Mouse (Mus musculus) limb, embryonic 15.5 days (tissue): ENCODE measurements around the gene Ak6. TPM values are rescaled to one million over a fixed set of nuclear protein-coding genes. Genes with fewer than 3 reads are reported as not detected.

Experiments
- ATAC-seq: fragments of 200-750 bp; cut with Nextera tagmentation; 2 replicates; pipeline ENCODE4 v1.8.0; 2017; ENCODE audit warnings: low read depth, moderate TSS enrichment; ENCODE audit not compliant: insufficient number of reproducible peaks, low FRiP score, low TSS enrichment
- H3K27ac ChIP-seq: fragments of 300-500 bp; sonication (generic); 2 replicates; pipeline ENCODE4 v1.5.1; 2015; ENCODE audit warnings: moderate library complexity, mild to moderate bottlenecking, inconsistent platforms
- H3K27me3 ChIP-seq: fragments of 300-500 bp; sonication (generic); 2 replicates; pipeline ENCODE4 v1.6.1; 2015; ENCODE audit warnings: inconsistent platforms
- H3K36me3 ChIP-seq: fragments of 300-500 bp; sonication (generic); 2 replicates; pipeline ENCODE4 v1.6.1; 2015; ENCODE audit warnings: inconsistent platforms
- H3K4me1 ChIP-seq: fragments of 300-500 bp; sonication (generic); 2 replicates; pipeline ENCODE4 v1.6.1; 2015; ENCODE audit warnings: inconsistent platforms
- H3K4me2 ChIP-seq: fragments of 300-500 bp; sonication (generic); 2 replicates; pipeline ENCODE4 v1.6.1; 2015; ENCODE audit warnings: mild to moderate bottlenecking, inconsistent platforms
- H3K4me3 ChIP-seq: fragments of 300-500 bp; sonication (generic); 2 replicates; pipeline ENCODE4 v1.5.1; 2015; ENCODE audit warnings: mild to moderate bottlenecking, inconsistent platforms
- H3K9ac ChIP-seq: fragments of 300-500 bp; sonication (generic); 2 replicates; pipeline ENCODE4 v1.6.1; 2015; ENCODE audit warnings: inconsistent platforms
- H3K9me3 ChIP-seq: fragments of 300-500 bp; sonication (generic); 2 replicates; pipeline ENCODE4 v1.6.1; 2016; ENCODE audit warnings: inconsistent platforms
- WGBS: fragments of 180-500 bp; shearing (Covaris S2); methylation state at CpG from one replicate; pipeline ENCODE4 v1.1.7; 2015; 5-methylcytosine and 5-hydroxymethylcytosine counted together
- polyA plus RNA-seq: library from polyadenylated mRNA; unstranded; fragments of >200 nt; fragmentation: Nextera tagmentation; extraction: Ambion mirVana; gene quantifications from 2 replicates; pipeline ENCODE4 v1.2.1, GENCODE M21; 2015

Ak6 gene
- 230 and 234 TPM in 2 replicates for polyA plus RNA-seq

- Histone ChIP-seq H3K4me3 (peak within 1 kb of the TSS; percentile 96), H3K36me3 (peaks cover 14% of the 10 kb centered on the region), H3K4me1 (peaks cover 10% of the 10 kb centered on the region), H3K27me3 (no peaks in the 10 kb centered on the region), H3K27ac (peak within 1 kb of the TSS; percentile 96), H3K9ac (peak within 1 kb of the TSS; percentile 90), H3K9me3 (no peaks in the 10 kb centered on the region), H3K4me2 (peak within 1 kb of the TSS; percentile 78)
- under 1% methylated on average over 70 of the region's 73 CpGs for whole genome bisulfite sequencing
- peak; percentile 96 for ATAC-seq
Observed at GRCm38 (mm10) chr13:100650550-100651438, at the start of gene Ak6, which contains the start of gene Rad17. Gene Ak6 (plus strand): TSS chr13:100650979. Gene Rad17 (minus strand): TSS chr13:100651051.

GRCm38 (mm10) chr13:100601034-100601433 lies 49.7 kb upstream of the Ak6 start:
- no peak overlapping the region for H3K4me2 ChIP-seq

GRCm38 (mm10) chr13:100602239-100602902 lies 48.4 kb upstream of the Ak6 start:
- no peak for ATAC-seq
- Histone ChIP-seq H3K27me3 (no peaks in the 10 kb centered on the region), H3K27ac (no peak overlapping the region), H3K4me1 (no peaks in the 10 kb centered on the region), H3K9ac (no peak overlapping the region), H3K9me3 (no peaks in the 10 kb centered on the region), H3K36me3 (no peaks in the 10 kb centered on the region), H3K4me3 (no peak overlapping the region), H3K4me2 (no peak overlapping the region)
- WGBS: 61% methylated on average over 5 of the region's 5 CpGs

More at GRCm38 (mm10) chr13:100601034-100601433, 49.7 kb upstream of the Ak6 start:
- Histone ChIP-seq H3K4me3 (no peak overlapping the region), H3K36me3 (no peaks in the 10 kb centered on the region), H3K27ac (no peak overlapping the region), H3K9ac (no peak overlapping the region), H3K9me3 (no peaks in the 10 kb centered on the region), H3K27me3 (no peaks in the 10 kb centered on the region), H3K4me1 (no peaks in the 10 kb centered on the region)
- no peak for ATAC-seq
- WGBS: 69% methylated on average over 8 of the region's 8 CpGs

GRCm38 (mm10) chr13:100603031-100603737 lies 47.6 kb upstream of the Ak6 start:
- Histone ChIP-seq H3K4me3 (no peak overlapping the region), H3K9ac (no peak overlapping the region), H3K4me1 (no peaks in the 10 kb centered on the region), H3K9me3 (no peaks in the 10 kb centered on the region), H3K4me2 (no peak overlapping the region), H3K27me3 (no peaks in the 10 kb centered on the region), H3K36me3 (no peaks in the 10 kb centered on the region), H3K27ac (no peak overlapping the region)
- no peak for ATAC-seq
- WGBS: 88% methylated on average over 10 of the region's 10 CpGs

- no peaks in the 10 kb centered on the region for H3K4me1 ChIP-seq
- H3K4me2 ChIP-seq: no peak overlapping the region
- no peak overlapping the region for H3K4me3 ChIP-seq
- H3K27ac ChIP-seq: no peak overlapping the region
- H3K9me3 ChIP-seq: no peaks in the 10 kb centered on the region
- no peak overlapping the region for H3K9ac ChIP-seq
- ATAC-seq: no peak
- 84% methylated on average over 11 of the region's 11 CpGs for WGBS
- no peaks in the 10 kb centered on the region for H3K27me3 ChIP-seq
- no peaks in the 10 kb centered on the region for H3K36me3 ChIP-seq
Observed at GRCm38 (mm10) chr13:100603738-100604095, 47.1 kb upstream of the Ak6 start.

GRCm38 (mm10) chr13:100605845-100606244 lies 44.9 kb upstream of the Ak6 start:
- Histone ChIP-seq H3K27ac (no peak overlapping the region), H3K27me3 (no peaks in the 10 kb centered on the region), H3K4me3 (no peak overlapping the region), H3K36me3 (no peaks in the 10 kb centered on the region), H3K9me3 (no peaks in the 10 kb centered on the region), H3K4me1 (no peaks in the 10 kb centered on the region), H3K9ac (no peak overlapping the region), H3K4me2 (no peak overlapping the region)
- 57% methylated on average over 1 of the region's 1 CpGs for WGBS
- no peak for ATAC-seq

GRCm38 (mm10) chr13:100607756-100608155 lies 43.0 kb upstream of the Ak6 start:
- no peak overlapping the region for H3K9ac ChIP-seq
- H3K4me3 ChIP-seq: no peak overlapping the region
- H3K4me2 ChIP-seq: no peak overlapping the region
- H3K27ac ChIP-seq: no peak overlapping the region
- H3K9me3 ChIP-seq: no peaks in the 10 kb centered on the region
- H3K27me3 ChIP-seq: no peaks in the 10 kb centered on the region
- no peak for ATAC-seq
- peaks cover 5% of the 10 kb centered on the region; the same call in 1 of the 2 replicates for H3K36me3 ChIP-seq
- H3K4me1 ChIP-seq: no peaks in the 10 kb centered on the region
- 88% methylated on average over 8 of the region's 8 CpGs for WGBS

- Histone ChIP-seq H3K4me2 (no peak overlapping the region), H3K36me3 (peaks cover 5% of the 10 kb centered on the region; the same call in 1 of the 2 replicates), H3K9me3 (no peaks in the 10 kb centered on the region), H3K9ac (no peak overlapping the region), H3K27me3 (peaks cover 4% of the 10 kb centered on the region; the same call in 1 of the 2 replicates), H3K27ac (no peak overlapping the region), H3K4me3 (no peak overlapping the region), H3K4me1 (peaks cover 2% of the 10 kb centered on the region; the same call in 1 of the 2 replicates)
- WGBS: 91% methylated on average over 13 of the region's 13 CpGs
- no peak for ATAC-seq
Observed at GRCm38 (mm10) chr13:100611266-100611665, 39.5 kb upstream of the Ak6 start.

GRCm38 (mm10) chr13:100612251-100612650 lies 38.5 kb upstream of the Ak6 start:
- no peak for ATAC-seq

GRCm38 (mm10) chr13:100612903-100613302 lies 37.9 kb upstream of the Ak6 start:
- H3K27ac ChIP-seq: no peak overlapping the region
- ATAC-seq: no peak
- peaks cover 16% of the 10 kb centered on the region for H3K27me3 ChIP-seq
- H3K4me2 ChIP-seq: no peak overlapping the region
- peaks cover 12% of the 10 kb centered on the region for H3K36me3 ChIP-seq
- no peak overlapping the region for H3K4me3 ChIP-seq
- peaks cover 9% of the 10 kb centered on the region; the same call in 1 of the 2 replicates for H3K4me1 ChIP-seq
- no peaks in the 10 kb centered on the region for H3K9me3 ChIP-seq
- H3K9ac ChIP-seq: no peak overlapping the region
- WGBS: 52% methylated on average over 2 of the region's 2 CpGs

More at GRCm38 (mm10) chr13:100612251-100612650, 38.5 kb upstream of the Ak6 start:
- Histone ChIP-seq H3K27me3 (peaks cover 11% of the 10 kb centered on the region), H3K4me3 (no peak overlapping the region), H3K36me3 (peaks cover 5% of the 10 kb centered on the region), H3K4me1 (peaks cover 9% of the 10 kb centered on the region; the same call in 1 of the 2 replicates), H3K9me3 (no peaks in the 10 kb centered on the region), H3K9ac (no peak overlapping the region), H3K27ac (no peak overlapping the region), H3K4me2 (no peak overlapping the region)
- 92% methylated on average over 10 of the region's 10 CpGs for WGBS

- WGBS: 3% methylated on average over 47 of the region's 77 CpGs
- H3K36me3 ChIP-seq: peaks cover 30% of the 10 kb centered on the region
- peak within 1 kb of the TSS; percentile 53 for H3K4me3 ChIP-seq
- ATAC-seq: no peak
- peaks cover 9% of the 10 kb centered on the region; the same call in 1 of the 2 replicates for H3K4me1 ChIP-seq
- no peaks in the 10 kb centered on the region for H3K9me3 ChIP-seq
- H3K9ac ChIP-seq: peak within 1 kb of the TSS; percentile 27; the same call in 1 of the 2 replicates
- peak within 1 kb of the TSS; percentile 87 for H3K4me2 ChIP-seq
- H3K27ac ChIP-seq: no peak within 1 kb of the TSS
- peaks cover 16% of the 10 kb centered on the region for H3K27me3 ChIP-seq
Observed at GRCm38 (mm10) chr13:100616181-100617087, 34.3 kb upstream of the Ak6 start, which contains the start of gene Marveld2. Gene Marveld2 (minus strand): TSS chr13:100616971.
